Mouse (Mus musculus) adrenal gland, adult 2 months (tissue): ENCODE results near the gene Zfp811. TPM values are rescaled to one million over a fixed set of nuclear protein-coding genes. Genes with fewer than 3 reads are reported as not detected.
"Not testable (repeated sequence)": the region's sequence is repeated elsewhere in the genome, so short reads cannot be mapped to it uniquely, and the experiment has no call there.

Experiments
- DNase-seq: peaks from one replicate; pipeline ENCODE4 v3.0.0; 2021
- long read RNA-seq: library from polyadenylated mRNA; stranded (forward); transcript quantifications from one replicate; pipeline ENCODE4 v2.0.0, GENCODE M21; 2021
- polyA plus RNA-seq: library from polyadenylated mRNA; depleted of rRNA; stranded (reverse); fragments of >200 nt; gene quantifications from 2 replicates; pipeline ENCODE4 v1.2.3, GENCODE M21; 2012; rRNA removed
- total RNA-seq, 2 experiments: library from RNA; stranded (reverse); gene quantifications; 2 replicates each; pipeline ENCODE4 v1.2.3; 2021

Zfp811 gene
- total RNA-seq (under 1 TPM; 0.43 to 0.69 TPM), polyA plus RNA-seq (0.02 TPM in 1 of 2 replicates, not detected in the other)
- long read RNA-seq, result 0 reads

DNA sequence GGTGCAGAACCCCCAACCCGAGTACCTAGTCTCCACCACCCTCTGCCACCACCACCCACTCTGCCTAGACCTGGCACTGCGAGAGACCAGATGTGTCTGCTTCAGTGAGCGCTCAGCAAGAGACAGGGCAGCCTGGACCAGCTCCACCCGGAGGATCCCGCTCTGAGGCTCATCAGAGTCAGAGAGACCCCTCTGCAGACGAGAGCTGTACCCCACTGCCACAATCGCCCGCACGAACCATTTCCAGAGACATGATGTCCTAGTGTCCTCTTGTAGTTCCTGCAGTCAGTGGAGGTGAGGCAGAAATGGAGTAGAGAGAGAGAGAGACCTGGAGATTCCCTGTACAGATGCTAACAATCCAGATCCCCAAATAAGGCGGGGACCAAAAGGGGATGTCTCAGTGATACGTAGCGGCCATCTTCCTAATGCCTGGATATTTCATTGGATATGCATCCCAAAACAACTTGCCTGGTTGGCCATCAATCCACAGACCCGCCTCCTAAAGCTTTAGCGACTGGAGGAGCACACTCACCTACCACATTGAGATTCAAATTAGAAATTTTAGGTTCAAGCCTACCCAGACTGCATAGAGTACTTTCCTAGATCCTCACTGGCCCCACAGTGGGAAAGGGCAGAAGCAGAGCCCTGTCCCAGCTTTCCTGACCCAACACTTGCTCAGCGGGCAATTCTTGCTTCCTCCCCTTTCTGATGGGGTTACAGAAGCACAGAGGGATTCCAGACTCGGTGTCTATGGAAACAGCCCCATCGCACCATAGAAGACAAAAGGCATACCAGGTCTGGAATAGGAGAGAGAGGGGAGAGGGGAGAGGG is at the start of gene Zfp811:
Zfp811 (minus strand) TSS at position 388 of the 831 bp plus-strand sequence.
- DNase-seq, result peak; percentile 24

DNA sequence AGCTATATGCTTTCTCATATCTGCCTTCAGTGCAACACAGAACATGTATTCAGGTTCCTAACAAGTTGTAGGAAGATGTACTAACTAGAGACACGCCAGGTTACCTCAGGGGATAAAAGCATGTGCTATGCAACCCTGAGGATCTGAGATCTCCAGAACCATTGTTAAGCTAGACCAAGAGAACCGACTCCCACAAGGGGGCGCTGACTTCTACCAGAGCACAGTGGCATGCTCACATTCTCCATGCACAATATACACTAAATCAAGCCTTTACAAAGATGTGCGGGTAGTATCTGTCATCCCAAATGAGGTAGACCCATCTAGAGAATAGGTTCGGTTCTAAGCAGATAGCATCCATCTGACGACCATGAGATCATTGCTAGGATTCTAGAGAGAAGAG is 47.0 kb upstream of the Zfp811 start:
- DNase-seq, result not testable (repeated sequence)

DNA sequence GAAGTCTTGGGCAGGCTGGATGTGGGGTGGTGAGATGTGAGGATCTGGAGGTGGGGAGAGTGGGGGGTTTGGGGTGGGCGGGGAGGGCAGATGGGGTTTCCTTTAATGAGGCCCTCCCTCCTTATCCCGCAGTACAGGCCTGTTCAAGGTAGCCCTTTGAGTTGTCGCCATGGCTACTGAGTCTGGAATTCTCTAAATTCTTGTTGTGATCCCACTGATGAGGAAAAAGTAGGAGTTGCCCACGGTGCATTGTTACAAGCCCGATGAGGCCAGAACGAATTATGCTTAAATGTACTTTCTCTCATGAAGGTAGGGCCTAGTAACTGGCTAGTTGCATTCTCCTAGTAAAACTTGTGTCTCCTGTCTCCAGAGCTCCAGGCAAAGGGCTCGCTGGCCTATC is 41.9 kb upstream of the Zfp811 start:
- DNase-seq, result no peak

DNA sequence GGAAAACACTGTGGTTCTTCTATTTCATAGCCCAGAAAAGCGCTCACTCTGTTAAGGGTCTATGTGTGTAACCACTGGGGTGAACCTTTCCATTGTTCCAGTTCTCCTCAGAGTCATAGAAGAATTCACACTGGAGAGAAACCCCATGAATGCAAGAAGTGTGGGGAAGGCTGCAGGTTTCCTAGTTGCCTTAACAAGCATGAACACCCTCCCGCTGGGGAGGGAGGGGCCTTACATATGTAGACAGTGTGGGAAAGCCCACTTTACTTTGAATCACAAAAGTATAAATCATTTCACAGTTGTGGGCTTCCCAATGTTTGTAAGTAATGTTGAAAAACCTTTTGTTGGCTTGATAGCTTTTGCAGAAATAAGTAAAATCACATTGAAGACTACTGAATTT is 31.7 kb upstream of the Zfp811 start:
- no peak for DNase-seq

DNA sequence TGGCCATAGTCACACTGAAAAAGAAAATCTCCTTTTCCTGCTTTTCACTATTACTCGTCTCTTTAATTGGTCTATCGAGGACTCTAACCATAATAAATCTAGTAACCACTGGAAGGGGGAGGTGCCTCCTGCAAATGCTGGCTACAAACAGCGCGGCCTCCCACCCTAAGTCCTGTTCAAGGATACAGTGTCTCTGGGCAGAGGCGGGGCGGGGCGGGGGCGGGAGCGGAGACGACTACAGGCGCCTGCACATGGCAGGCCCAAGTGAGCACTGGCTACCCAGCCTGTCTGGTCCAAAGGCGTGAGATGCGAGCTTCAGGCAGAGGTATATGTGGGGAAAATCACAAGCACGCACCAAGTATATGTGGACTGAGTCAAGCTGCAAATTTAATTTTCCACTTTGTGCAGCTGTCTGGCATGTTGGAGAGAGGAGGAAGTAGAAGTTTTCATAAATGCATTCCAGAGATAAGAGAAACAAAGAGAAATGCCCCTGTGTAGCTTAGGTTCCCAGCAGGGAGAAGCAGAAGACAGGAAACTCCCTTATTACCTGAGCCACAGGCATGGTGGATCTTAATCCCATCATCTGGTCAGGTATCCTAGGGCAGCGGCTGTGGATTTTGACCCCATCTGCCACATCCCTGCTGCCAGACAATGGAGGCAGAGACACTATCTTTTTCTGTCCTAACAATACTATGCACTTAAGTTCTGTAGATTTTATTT is 29.5 kb upstream of the Zfp811 start:
- peak; percentile 52 for DNase-seq

DNA sequence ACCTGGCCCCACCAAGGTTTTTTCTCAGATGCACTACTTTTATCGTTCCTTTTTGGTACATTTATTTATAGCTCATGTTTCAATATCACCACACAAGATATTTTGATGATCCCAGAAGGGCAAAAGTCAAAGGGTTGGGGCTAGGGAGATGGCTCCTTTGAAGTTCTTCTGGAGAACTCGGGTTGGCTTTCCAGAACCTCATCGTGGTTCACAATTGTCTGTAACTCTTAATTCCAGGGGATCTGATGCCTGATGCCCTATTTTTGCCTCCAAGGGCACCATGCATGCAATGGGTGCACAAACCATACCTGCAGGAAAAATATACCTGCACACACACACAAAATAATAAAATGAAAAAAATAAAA is 20.7 kb upstream of the Zfp811 start:
- no peak for DNase-seq

DNA sequence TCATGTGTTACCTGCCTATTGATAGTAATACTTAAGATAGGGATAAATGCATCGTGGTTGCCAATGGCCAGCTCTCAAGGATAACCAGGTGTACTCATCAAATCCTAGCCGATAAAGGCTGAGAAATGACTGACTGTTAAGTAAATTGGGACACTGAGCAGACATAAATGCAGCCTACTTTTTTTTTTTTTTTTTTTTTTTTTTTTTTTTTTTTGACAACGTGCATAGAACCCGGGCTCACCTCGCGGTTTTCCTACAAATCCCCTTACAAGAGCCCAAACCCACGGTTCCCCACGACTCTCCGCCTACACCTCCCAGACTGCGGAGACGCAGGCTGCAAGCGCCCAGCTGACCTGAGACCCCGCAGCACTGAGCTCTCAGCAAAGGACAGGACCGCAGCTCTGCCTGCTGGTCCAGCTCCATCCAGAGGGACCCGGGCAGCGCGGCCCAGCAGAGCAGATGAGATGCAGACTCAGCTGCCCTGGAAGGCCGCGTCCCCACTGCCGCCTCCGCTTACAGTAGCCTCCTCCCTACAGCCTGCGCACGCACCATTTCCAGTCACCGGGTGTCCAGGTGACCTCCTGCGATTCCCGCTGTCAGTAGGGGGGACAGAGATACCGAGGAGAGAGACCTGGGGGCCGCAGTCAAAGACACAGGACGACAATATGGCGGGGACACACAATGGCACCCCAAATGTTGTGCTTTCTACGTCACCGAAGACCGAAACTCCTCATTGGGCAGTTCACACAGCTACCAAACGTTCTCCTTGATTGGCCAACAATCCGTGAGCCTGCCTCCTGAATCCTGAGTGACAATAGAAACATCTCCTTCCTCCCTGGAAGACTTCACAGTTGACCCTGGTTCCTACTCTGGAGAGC is 20.0 kb upstream of the Zfp811 start, which contains the start of gene Zfp799:
Zfp799 (minus strand) TSS at position 722 of the 878 bp plus-strand sequence.
- DNase-seq, result peak; percentile 86

DNA sequence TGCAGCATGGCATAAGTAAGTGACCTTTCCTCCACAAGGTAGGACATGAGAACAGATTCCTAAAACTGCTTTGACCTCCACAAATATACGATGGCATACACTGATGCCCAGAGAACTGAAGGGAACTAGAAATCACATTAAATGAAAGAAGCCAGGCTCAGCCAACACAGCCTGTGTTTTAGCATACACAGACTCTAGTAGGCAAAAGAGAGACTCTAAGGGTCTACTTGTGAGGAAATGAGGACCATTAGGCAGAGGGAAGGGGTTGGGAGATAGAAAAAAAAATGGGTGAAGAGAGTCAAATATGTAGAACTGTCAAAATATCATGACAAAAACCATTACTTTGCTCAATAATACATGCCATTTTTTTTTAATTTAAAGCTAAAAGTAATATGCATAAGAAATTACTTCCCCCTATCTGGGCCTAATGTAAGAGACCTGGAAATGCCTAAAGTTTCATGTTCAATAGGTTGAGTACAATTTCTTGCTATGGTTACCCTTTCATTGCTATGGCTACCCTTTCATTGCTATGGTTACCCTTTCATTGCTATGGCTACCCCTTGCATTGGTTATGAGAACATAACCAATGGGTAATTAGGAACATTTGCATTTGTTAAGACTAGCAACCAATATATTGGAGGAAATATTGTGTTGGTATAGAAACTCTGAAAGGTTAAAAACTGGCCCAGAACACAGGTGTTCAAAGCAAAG is 6.5 kb upstream of the Zfp811 start:
- no peak for DNase-seq

DNA sequence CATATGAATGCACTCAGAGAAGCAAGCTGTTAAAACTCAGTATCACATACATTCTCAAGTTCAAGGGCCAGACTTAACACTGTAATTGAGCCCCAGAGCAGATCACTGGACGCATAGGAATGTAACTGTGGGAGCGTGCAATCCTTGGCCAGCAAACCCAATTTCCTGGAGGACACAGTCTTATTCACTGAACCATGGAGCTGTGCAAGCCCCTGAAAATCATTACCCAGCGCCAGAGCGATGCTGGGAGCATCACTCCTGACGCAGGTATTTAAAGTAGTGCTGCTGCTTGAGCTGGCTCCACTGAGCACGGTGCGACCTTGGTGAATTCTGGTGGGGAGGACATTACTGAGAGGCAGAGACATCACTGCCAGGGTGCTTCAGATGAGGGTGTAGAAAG is 4.4 kb upstream of the Zfp811 start:
- no peak for DNase-seq

DNA sequence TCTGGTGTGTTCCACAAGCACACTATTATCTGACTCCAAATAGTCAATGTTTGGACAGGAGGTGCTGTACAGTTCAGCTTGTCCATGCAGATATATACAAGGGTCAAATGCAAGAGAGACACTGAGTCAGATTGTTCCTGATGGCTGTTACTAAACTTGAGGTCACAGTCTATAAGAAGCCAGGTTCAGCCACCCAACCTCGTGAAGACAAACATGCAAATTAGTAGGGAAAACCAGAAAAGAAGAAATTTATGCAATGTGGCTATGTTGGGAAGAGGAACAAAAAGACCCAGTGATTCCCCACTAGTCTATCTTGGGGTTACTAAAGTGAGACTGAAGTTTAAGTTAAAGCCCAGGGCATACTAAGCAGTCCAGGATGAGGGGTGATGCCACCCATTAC is 917 bp upstream of the Zfp811 start:
- DNase-seq, result no peak

DNA sequence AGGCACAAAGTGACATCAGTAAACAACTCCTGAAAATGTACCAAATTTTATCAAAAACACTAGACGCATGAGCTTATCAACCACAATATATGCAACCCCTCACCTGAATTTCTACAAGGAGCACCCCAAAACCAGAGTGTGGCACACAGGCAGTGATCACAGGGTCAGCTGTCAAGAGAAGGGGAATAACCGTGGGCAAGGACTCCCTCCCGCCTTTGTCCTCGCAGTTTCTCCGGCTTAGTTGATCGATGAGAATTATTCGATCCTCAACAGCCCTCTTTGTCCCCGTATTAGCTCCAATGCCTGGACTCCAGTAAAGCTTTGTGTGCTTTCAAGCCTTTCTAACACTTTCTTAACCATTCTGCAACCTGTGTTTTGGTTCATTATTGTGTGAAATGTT is 810 bp downstream of the Zfp811 start:
- DNase-seq, result no peak

DNA sequence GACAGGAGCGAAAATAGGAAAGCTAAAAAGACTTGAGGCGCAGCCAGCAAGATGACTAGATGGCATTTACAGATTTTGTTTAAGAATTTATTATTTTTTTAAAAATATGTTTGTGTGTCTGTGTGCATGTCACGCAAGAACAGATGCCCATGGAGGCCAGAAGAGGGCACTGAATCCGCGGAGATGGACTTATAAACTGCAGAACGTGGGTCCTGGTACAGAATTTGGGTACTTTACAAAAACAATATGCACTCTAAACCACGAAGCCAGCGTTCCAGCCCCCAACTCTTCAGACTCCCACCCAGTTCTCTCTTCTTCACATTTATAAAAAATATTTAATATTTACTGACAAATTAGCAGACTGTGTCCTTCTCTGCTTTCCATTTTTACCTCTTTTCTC is 20.5 kb downstream of the Zfp811 start:
- DNase-seq, result no peak

DNA sequence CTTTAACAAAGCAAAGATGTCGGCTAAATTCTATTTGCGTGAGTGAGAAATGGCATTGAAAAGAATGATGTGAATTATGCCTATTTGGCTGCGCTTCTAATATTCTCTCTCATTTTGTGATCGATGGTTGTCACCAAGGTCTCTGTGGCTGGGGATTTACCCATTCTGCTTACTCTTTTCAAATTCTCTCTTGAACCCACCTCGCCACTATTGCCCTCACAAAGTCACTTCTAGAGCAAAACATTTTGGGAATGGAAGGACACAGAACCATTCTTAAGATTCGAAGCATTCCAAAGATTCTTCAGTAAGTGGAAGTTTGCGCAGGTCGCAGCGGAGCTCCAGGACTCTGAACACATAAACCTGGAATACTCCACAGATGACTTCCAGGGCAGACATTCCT is 21.2 kb downstream of the Zfp811 start:
- DNase-seq, result no peak

DNA sequence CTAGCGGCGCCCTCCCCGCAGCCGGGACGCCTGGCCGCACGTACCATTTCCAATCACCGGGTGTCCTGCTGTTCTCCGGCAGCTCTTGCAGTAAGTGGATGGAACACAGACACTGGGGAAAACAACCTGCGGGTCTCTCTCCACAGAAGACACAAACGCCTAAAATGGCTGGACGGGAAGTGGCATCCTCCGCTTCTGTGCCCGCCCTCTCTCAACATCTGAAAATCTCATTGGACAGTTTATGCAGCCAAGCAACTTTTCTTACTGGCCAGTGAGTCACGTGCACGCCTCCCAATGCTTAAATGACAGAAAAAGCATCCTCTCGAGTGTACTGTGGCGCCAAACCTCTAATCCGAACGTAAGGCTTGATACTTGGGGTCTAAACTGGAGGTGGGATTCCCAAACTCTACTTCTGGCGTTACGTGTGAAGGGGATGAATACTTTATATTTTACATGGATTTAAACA is 21.6 kb downstream of the Zfp811 start, which contains the start of gene Zfp871:
Zfp871 (minus strand) TSS at position 194 of the 466 bp plus-strand sequence.
- peak; percentile 92 for DNase-seq

DNA sequence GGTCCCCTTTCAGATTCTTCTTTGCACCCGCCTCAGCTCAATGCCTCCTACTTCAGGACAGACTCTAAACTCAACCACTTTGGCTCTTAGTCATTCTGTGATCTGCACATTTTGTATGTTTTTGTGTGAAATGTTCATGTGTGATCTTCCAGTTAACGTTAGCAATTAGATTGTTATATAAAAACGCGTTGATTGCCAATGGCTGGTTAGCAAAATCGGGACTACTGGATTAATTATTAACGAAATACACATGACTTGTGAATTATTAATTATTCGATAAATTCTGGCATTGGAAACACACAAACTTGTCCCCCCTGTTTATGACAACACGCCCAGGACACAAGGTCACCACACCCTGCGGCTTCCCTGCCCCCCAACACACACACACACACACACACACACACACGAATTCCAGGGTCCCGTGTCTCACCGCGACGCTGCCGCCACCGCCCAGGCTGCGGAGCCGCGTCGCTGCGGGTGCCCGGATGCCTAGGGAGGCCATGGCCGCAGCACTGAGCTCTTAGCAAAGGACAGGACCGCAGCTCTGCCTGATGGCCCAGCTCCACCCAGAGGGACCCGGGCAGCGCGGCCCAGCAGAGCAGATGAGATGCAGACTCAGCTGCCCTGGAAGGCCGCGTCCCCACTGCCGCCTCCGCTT is 22.2 kb downstream of the Zfp811 start:
- no peak for DNase-seq

DNA sequence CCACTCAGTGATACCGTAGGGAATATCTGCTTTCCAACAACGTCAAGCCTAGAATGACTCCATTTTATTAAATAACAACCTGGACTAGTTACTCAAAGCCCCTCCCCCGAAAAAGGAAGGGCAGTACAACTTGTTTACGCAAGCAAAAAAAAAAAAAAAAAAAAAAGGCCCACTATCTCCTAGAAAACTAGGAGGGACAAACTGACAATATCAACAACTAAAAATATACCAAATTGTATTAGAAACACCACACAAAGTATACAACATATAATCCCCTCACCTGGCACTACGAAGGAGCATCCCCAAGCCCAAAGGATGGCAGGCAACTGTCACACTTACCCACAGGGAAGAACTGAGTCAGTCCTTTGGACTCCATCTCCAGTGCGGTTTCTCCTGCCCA is 22.8 kb downstream of the Zfp811 start:
- DNase-seq, result no peak

DNA sequence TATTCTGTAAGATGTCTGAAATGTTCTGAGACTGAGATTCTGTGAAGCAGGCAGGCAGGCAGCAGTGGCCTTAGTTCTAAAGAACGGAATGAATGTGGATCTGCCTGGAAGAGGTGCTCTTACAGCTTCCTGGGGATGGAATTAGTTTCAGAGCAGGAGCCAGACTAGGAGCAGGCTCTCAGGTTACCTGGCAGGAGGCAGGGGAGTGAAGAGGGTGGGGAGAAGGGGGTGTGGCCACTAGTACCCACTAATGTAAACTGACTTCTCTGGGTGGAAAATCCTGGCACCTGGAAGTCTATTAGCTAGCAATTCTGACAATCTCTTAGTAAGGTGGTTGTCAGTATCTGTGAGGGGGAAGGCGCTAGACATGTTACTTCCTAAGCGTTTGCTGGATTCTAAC is 24.1 kb downstream of the Zfp811 start:
- no peak for DNase-seq

DNA sequence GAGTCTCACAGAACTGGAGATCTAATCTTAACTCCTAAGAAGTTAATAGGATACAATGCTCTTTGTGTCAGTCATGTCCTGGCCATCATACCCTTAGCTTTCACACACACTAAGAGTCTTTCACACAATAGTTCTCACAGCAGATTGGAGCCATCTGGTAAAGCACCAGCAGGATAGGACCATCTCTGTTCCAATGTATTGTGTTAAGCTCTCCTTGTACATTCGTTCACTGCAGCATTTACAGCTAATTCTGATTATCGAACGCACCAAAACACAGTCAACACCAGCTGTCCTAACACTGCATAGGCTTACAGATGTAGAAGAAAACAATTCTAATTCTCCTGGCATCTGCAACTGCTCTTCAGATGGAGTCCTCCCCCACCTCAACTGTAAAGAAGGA is 32.2 kb downstream of the Zfp811 start:
- no peak for DNase-seq

DNA sequence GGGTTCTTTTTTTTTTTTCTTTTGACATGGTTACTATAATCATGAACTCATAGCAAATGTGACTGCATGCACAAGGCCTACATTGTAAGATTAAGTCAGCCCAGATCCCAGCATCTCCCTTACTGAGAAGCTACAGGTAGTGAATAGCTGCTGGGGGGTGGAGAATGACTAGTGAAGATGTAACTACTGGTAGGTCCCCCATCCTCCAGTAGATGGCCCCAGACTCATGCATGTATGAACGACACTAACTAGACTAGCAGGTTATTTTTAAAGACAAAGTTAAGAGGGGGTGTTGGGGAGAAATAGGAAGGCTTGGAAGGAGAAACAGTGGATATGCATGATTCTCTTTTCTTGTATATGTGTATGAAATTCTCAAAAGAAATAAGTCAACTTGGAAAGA is 38.5 kb downstream of the Zfp811 start:
- peak; percentile 9 for DNase-seq

DNA sequence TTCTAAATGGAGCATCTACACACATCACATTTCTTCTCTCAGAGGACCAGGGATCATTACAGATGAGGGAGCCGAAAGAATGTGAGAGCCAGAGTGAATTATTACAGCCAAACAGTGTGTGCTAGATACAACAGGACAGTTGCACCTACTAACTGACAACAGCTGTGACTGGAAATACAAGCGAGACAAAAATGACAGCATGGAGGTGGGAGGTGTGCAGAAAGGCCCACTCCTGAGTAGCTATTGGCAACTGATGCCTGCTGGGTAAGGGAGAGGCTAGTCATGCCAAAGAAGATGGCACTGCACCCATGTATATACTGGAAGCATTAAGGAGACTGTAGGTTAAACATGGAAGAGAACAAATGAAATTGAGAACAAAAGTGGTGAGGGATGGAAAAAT is 43.3 kb downstream of the Zfp811 start:
- DNase-seq, result no peak

DNA sequence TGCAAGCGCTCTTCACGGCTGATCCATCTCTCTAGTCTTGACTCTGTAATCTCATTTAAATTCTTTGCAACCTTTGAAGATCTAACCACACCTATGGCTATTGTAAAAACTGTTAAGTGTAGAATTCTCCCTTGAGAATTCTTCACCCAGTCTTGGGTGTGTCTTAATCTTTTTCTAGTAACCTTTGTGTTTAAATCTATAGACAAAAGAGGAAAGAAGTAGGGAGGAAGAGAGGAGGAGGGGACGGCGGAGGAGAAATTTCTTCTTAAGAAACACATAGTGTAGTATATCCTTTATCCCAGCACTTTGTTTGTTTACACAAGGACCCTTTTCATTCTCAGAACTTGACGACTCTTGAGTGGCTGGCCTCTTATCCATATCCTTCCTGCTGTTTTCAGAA is 52.4 kb downstream of the Zfp811 start:
- no peak for DNase-seq
